Mouse (Mus musculus): ENCODE results near the gene Gm15127. TPM values are rescaled to one million over a fixed set of nuclear protein-coding genes. Genes with fewer than 3 reads are reported as not detected.

Gene Gm15127
- not detected in 2 replicates for polyA plus RNA-seq (2012; rRNA removed)

DNA sequence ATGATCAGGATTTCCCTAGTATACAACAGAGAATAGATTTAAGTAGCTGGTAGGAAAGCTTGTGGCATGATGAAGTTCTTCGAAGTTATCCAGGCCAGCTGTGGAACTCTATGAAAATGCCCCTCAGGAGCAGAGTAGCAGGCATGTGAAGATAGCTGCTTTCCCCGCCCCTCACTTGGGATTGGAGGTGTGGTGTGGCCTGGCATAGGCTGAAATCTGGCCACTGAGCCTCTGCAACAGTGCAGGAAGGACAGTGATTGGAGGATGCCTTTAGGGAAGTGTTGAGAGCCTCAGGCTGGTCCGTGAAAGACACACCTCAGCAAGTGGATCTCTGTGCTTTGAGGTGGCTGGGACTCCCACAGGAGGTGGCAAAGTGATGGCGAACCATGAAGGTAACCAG, at the start of gene Gm15127:
Gm15127 (plus strand) TSS at position 301 of the 400 bp plus-strand sequence.

DNA sequence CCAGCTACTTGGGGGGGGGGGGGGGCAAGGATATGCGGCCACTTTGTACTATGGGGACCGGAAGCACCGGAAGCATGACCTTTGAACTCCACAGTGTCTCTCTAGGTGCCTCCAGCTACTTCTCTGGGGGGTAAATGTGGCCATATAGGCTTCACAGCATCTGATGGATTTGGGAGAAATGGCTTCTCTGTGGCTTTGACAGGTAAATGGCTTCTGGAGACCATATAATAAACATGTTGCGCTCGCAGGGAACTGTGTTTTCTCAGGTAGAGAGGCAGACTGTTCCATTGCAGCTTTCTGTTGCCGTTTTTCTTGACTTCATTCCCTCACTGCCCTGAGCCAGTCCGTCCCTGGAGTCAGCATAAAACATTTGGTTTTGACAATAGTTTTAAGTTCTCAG, 48.3 kb upstream of the Gm15127 start, which contains the start of gene Gm8334:
Gm8334 (minus strand) TSS at position 101 of the 400 bp plus-strand sequence.

Other genes with a start within 250 kb of the Gm15127 start
- gene Gm15114, start 174.6 kb upstream of the Gm15127 start, polyA plus RNA-seq (2012; rRNA removed) = not detected in 2 replicates
- not detected in 2 replicates for gene Gm8334, start 48.4 kb upstream of the Gm15127 start, polyA plus RNA-seq (2012; rRNA removed)
- not detected in 2 replicates for gene Luzp4, start 194.0 kb downstream of the Gm15127 start, polyA plus RNA-seq (2012; rRNA removed)

Measured in liver, embryonic 14 days (tissue).